Mouse (Mus musculus) megakaryocyte, embryonic 14.5 days (primary cell): ENCODE measurements around the gene Nagk. TPM values are rescaled to one million over a fixed set of nuclear protein-coding genes. Genes with fewer than 3 reads are reported as not detected.

ENCODE experiments used
- H3K27me3 ChIP-seq: replicated peaks from 2 replicates; pipeline ENCODE3; 2012; ENCODE audit warnings: inconsistent platforms
- H3K36me3 ChIP-seq: replicated peaks from 2 replicates; pipeline ENCODE3; 2012; ENCODE audit warnings: low read length, inconsistent platforms, mixed read lengths
- H3K4me1 ChIP-seq: 2 replicates; pipeline ENCODE4 v1.6.1; 2012; ENCODE audit warnings: inconsistent platforms
- H3K4me3 ChIP-seq: replicated peaks from 2 replicates; pipeline ENCODE3; 2012; ENCODE audit warnings: moderate library complexity, mild to moderate bottlenecking, inconsistent platforms
- H3K9me3 ChIP-seq: 2 replicates; pipeline ENCODE4 v1.6.1; 2012; ENCODE audit warnings: inconsistent platforms
- FLI1 ChIP-seq: IDR thresholded peaks from 2 replicates; pipeline ENCODE4 v1.6.1; 2012; ENCODE audit warnings: low read length, inconsistent platforms, mixed read lengths
- GATA1 ChIP-seq: IDR thresholded peaks from 3 replicates; pipeline ENCODE4 v1.6.1; 2012; ENCODE audit warnings: mixed read lengths, low read length, inconsistent platforms, borderline replicate concordance
- polyA plus RNA-seq: library from polyadenylated mRNA; stranded (reverse); fragments of >175 nt; gene quantifications from 2 replicates; pipeline ENCODE4 v1.2.3, GENCODE M21; 2012; ENCODE audit warnings: low replicate concordance; ENCODE audit not compliant: insufficient read depth

The Nagk gene
- polyA plus RNA-seq, result 8.1 TPM in 1 of 2 replicates, not detected in the other

DNA sequence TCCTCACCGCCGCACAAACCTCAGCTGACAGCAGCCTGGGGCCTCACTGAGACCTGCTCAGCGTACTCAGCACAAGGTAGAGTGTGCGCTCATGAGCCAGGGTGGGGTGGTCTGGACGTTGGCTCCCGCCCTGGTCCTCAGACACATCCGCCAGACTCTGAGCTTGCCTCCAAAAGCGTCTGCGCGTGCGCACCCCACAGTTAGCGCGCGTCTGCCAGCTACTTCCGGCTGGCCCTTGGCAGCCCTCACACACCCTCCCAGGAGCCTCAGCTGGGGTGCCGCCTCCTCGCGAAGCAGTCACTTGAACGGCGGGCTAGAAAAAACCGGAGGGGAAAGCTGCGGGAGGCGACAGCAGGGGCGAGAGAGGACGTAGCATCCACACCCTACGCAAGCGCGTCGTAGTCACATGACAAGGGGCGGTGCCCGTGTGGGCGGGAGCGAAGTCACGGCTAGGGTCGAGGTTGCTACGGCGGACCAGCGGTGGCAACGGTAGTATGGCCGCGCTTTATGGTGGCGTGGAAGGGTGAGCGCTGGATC lies at the start of gene Nagk:
TSS of gene Nagk (plus strand) at position 223 of the 537 bp plus-strand sequence.
- Histone ChIP-seq H3K4me3 (peak within 1 kb of the TSS; percentile 98), H3K36me3 (peaks cover 22% of the 10 kb centered on the region), H3K4me1 (peaks cover 40% of the 10 kb centered on the region), H3K27me3 (no peaks in the 10 kb centered on the region), H3K9me3 (peaks cover 4% of the 10 kb centered on the region)
- TF ChIP-seq FLI1 (peak; percentile 14; the same call in 1 of the 2 replicates), GATA1 (no peak)

- peaks cover 78% of the 10 kb centered on the region for H3K27me3 ChIP-seq
- no peak overlapping the region for H3K4me3 ChIP-seq
- H3K9me3 ChIP-seq, result peaks cover 10% of the 10 kb centered on the region; the same call in 1 of the 2 replicates
- H3K36me3 ChIP-seq, result no peaks in the 10 kb centered on the region
- TF ChIP-seq FLI1 (no peak), GATA1 (no peak)
- peaks cover 15% of the 10 kb centered on the region for H3K4me1 ChIP-seq
Observed at GRCm38 (mm10) chr6:83745466-83745865, 49.3 kb upstream of the Nagk start.

GRCm38 (mm10) chr6:83749286-83749685 lies 45.5 kb upstream of the Nagk start:
- no peak for TF ChIP-seq FLI1
- TF ChIP-seq GATA1, result no peak
- Histone ChIP-seq H3K27me3 (peaks cover 83% of the 10 kb centered on the region), H3K4me3 (no peak overlapping the region), H3K9me3 (no peaks in the 10 kb centered on the region), H3K36me3 (no peaks in the 10 kb centered on the region), H3K4me1 (peaks cover 17% of the 10 kb centered on the region)

DNA sequence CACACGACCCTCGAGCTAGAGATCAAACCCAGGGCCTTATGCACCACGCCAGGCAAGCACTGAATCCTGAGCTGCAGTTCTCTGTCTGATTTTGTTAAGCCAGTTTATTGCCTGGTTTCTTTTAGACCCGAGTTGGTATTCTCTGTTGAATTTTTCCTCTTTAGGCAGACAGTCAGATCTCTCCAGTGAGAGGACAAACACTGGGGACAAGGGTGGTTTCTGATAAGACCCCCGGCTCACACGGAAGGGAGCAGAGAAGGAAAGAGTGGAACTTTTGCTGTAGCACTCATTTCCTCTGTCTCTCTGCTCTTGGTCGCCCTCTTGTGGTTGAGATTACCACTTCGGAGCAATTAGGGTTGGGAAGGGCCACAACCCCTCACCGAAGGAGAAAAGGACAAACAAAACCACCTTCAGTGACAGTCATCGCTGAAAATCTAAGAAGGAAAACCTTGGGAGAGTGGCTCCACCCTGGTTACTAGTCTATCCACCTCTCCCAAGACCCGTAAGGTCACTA lies 44.6 kb upstream of the Nagk start:
- peak overlapping the region; percentile 64 for H3K4me3 ChIP-seq
- peaks cover 84% of the 10 kb centered on the region for H3K27me3 ChIP-seq
- no peaks in the 10 kb centered on the region for H3K36me3 ChIP-seq
- no peaks in the 10 kb centered on the region for H3K9me3 ChIP-seq
- peaks cover 17% of the 10 kb centered on the region for H3K4me1 ChIP-seq
- TF ChIP-seq FLI1 (no peak), GATA1 (no peak)

DNA sequence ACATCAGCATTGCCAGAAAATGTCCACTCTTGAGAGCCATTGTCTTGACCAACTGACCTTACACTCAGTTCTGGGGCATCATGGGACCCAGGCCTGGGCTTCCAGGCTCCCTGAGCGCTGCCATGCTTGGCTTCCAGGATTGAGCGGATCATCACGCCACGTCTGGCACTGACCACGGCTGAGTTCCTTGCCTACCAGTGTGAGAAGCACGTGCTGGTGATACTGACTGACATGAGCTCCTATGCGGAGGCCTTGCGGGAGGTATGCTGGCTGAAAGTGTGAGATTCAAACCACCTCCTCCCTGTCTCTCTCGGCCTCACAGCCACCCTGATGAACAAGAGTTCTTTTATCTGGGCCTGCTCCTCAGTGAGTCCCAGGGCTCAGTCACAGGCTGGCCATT lies 38.7 kb upstream of the Nagk start:
- no peak overlapping the region for H3K4me3 ChIP-seq
- no peaks in the 10 kb centered on the region for H3K9me3 ChIP-seq
- H3K36me3 ChIP-seq, result no peaks in the 10 kb centered on the region
- TF ChIP-seq FLI1 (no peak), GATA1 (no peak)
- H3K27me3 ChIP-seq, result peaks cover 85% of the 10 kb centered on the region
- H3K4me1 ChIP-seq, result peaks cover 7% of the 10 kb centered on the region

DNA sequence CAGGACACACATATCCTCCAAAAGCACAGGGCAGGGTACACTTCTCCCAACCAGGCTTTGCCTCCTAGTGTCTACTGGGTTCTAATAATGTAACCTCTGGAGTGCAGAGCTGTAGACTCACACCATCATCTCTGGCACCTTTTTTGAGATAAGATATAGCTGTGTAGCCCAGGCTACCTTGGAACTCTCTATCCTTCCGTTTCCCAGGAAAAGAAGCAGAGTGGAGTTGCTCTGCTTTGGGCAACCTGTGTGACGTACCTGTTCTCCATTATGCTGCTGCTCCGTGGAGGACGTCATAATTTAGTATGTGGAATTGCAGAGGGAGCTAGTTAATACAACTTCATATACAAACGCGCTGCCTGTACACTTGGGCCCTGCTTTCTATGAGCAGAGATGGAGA lies 32.4 kb upstream of the Nagk start, which contains the start of gene Ankrd53:
TSS of gene Ankrd53 (plus strand) at position 301 of the 400 bp plus-strand sequence.
- Histone ChIP-seq H3K9me3 (no peaks in the 10 kb centered on the region), H3K4me1 (peaks cover 16% of the 10 kb centered on the region), H3K4me3 (peak within 1 kb of the TSS; percentile 51), H3K27me3 (peaks cover 67% of the 10 kb centered on the region), H3K36me3 (peaks cover 18% of the 10 kb centered on the region)
- TF ChIP-seq FLI1 (no peak), GATA1 (no peak)

DNA sequence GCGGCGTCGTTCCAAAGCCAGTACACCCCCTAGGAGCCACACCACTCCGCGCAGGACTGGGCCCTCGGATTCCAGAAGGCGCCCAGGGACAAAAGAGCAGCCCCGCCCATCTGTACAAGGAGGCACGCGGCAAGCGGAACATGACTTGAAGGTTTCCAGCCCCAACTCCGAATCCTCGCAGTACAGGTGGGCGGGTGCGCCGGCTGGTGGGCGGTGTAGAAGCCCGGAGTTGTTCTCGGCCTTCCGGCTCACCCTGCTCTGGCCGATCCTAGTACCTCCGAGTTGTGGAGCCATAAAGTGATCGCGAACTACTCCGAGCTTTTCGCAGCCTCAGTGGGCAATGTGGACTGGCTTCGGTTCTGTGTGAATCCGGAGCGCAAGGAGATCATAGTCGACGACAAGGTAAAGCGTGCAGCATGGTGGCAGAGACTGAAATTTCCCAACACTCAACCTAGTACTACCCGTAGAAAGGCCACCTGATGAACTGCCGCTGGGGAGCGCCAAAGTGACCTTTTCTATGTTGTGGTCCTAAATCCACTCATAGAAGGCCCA lies 31.8 kb upstream of the Nagk start:
- Histone ChIP-seq H3K4me1 (peaks cover 13% of the 10 kb centered on the region), H3K9me3 (no peaks in the 10 kb centered on the region), H3K36me3 (peaks cover 23% of the 10 kb centered on the region), H3K27me3 (peaks cover 61% of the 10 kb centered on the region), H3K4me3 (peak overlapping the region; percentile 51)
- TF ChIP-seq FLI1 (no peak), GATA1 (no peak)

- H3K4me1 ChIP-seq, result peaks cover 32% of the 10 kb centered on the region
- H3K36me3 ChIP-seq, result peaks cover 63% of the 10 kb centered on the region
- H3K9me3 ChIP-seq, result no peaks in the 10 kb centered on the region
- TF ChIP-seq GATA1 (no peak), FLI1 (no peak)
- H3K27me3 ChIP-seq, result peaks cover 30% of the 10 kb centered on the region
- no peak overlapping the region for H3K4me3 ChIP-seq
Observed at GRCm38 (mm10) chr6:83766982-83767381, 27.8 kb upstream of the Nagk start.

DNA sequence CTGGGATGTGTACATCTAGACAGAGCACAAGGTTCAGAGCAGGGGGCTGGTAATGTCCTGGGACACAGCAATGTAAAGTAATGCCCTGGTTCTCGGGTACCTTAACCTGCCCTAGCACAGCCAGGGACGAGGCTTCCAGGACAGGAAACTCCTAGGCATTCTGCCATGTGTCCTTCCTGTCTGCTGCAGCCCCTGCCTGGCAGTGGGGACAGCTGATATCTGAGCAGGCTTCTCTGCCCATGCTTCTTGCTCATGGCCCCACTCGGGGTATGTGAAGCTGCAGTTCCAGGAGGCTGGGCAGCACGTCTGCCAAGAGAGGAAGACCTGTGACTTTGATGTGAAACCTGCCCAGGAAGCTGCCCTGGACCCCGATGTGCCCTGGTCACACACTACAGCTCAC lies 26.3 kb upstream of the Nagk start:
- peaks cover 32% of the 10 kb centered on the region for H3K4me1 ChIP-seq
- TF ChIP-seq FLI1 (no peak), GATA1 (no peak)

GRCm38 (mm10) chr6:83774126-83774525 lies 20.7 kb upstream of the Nagk start:
- Histone ChIP-seq H3K4me1 (peaks cover 53% of the 10 kb centered on the region), H3K27me3 (no peaks in the 10 kb centered on the region), H3K36me3 (peaks cover 49% of the 10 kb centered on the region), H3K4me3 (peak overlapping the region; percentile 98), H3K9me3 (no peaks in the 10 kb centered on the region)
- TF ChIP-seq GATA1 (no peak), FLI1 (no peak)

More for the DNA sequence above, 26.3 kb upstream of the Nagk start:
- H3K4me3 ChIP-seq, result no peak overlapping the region
- no peaks in the 10 kb centered on the region for H3K9me3 ChIP-seq
- peaks cover 15% of the 10 kb centered on the region for H3K27me3 ChIP-seq
- H3K36me3 ChIP-seq, result peaks cover 77% of the 10 kb centered on the region
